Mouse (Mus musculus): Measurements from ENCODE around the gene Lrp3. TPM values are rescaled to one million over a fixed set of nuclear protein-coding genes. Genes with fewer than 3 reads are reported as not detected.

Gene Lrp3
- 6.2 TPM for polyA plus RNA-seq (2017; shearing (Covaris generic))

DNA sequence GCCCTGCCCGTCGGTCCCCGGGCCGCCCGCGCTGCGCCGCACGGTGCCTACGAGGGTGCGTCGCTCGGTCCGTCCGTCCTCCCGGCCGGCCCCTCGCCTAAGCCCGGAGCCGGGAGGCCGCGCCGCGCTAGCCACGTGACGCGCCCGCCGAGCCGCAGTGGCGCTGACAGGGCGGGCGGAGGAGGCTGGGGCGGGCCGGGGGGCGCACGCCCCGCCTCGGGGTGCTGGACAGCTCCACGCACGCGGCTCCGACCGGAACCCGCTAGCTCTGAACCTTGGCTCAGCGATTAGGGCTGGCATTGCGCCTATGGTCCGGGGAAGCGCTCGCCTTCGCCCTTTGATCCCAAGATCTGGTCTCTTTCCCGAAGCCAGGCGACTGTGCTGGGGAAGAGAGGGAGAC, at the start of gene Lrp3:
TSS of gene Lrp3 (minus strand) at position 274 of the 400 bp plus-strand sequence.

DNA sequence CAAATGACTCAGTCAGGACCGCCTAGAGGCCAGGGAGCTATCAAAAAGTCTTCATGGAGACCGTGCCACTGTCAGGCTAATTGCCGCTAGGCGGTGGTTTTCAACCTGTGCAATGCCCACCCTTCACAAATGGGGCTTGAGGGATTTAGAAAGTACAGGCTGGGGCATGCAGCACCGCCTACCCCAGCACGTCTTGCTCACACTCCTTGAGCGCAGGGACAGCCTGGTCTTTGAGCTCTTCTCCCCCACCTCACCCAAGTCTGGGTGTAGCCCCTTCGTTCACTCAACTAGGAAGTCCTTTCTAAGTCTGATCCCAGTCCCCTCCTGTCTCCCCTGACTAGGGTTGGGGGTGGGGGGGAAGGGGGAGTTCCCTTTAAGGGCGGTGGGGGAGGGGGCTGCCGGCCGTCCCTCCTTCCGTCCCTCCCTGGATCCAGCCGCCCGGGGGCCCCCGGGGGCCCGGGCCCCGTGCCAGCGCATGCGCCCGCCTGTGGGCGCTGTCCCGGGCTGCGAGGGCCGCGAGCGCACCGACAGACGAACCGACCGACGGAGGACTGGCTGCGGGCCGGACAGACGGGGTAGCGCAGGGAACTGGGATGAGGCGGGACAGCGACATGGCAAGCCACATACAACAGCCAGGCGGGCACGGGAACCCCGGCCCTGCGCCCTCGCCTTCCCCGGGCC, 29.3 kb downstream of the Lrp3 start, which contains the start of gene Slc7a10:
TSS of gene Slc7a10 (plus strand) at position 497 of the 681 bp plus-strand sequence.

Other genes with a start within 250 kb of the Lrp3 start
- 8.3 TPM for gene Cebpg, start 158.9 kb downstream of the Lrp3 start, polyA plus RNA-seq (2017; shearing (Covaris generic))
- 0.72 TPM for gene Cebpa, start 96.2 kb downstream of the Lrp3 start, polyA plus RNA-seq (2017; shearing (Covaris generic))
- 42.8 TPM for gene Slc7a10, start 29.1 kb downstream of the Lrp3 start, polyA plus RNA-seq (2017; shearing (Covaris generic))
- 27.7 TPM for gene Gpatch1, start 102.9 kb upstream of the Lrp3 start, polyA plus RNA-seq (2017; shearing (Covaris generic))
- gene Rhpn2, start 118.7 kb upstream of the Lrp3 start, polyA plus RNA-seq (2017; shearing (Covaris generic)), result 0.30 TPM
- 33.6 TPM for gene Faap24, start 181.3 kb upstream of the Lrp3 start, polyA plus RNA-seq (2017; shearing (Covaris generic))
- gene Cep89, start 181.5 kb upstream of the Lrp3 start, polyA plus RNA-seq (2017; shearing (Covaris generic)), result 14.7 TPM
- gene Slc7a9, start 233.3 kb upstream of the Lrp3 start, polyA plus RNA-seq (2017; shearing (Covaris generic)), result not detected